Mouse (Mus musculus) CH12.LX (cell line): ENCODE results near the gene Inpp5a. TPM values are rescaled to one million over a fixed set of nuclear protein-coding genes. Genes with fewer than 3 reads are reported as not detected.

ENCODE experiments used
- DNase-seq: peaks from one replicate; pipeline ENCODE4 v3.0.0-alpha.2; 2013; ENCODE audit errors: extremely low read depth
- H3K27ac ChIP-seq: 2 replicates; pipeline ENCODE4 v1.5.1; 2012; ENCODE audit warnings: low read depth, mild to moderate bottlenecking, control low read depth, moderate library complexity; ENCODE audit not compliant: insufficient read depth
- H3K27me3 ChIP-seq: replicated peaks from 2 replicates; pipeline ENCODE3; 2012; ENCODE audit warnings: inconsistent platforms
- H3K36me3 ChIP-seq, 2 experiments: replicated peaks in 1 of 2; 2 replicates each; pipeline versions ENCODE3 to v1.6.1; 2012; ENCODE audit warnings: inconsistent platforms in 1 of 2, low read length in 1 of 2, mild to moderate bottlenecking in 1 of 2, mixed read lengths in 1 of 2, moderate library complexity in 1 of 2; ENCODE audit not compliant: control insufficient read depth in 1 of 2, insufficient read depth in 1 of 2
- H3K4me1 ChIP-seq, 2 experiments: 2 replicates each; pipeline ENCODE4 v1.6.1; 2012; ENCODE audit warnings: inconsistent platforms in 1 of 2, moderate library complexity in 1 of 2; ENCODE audit not compliant: insufficient read depth in 2 of 2, control insufficient read depth in 1 of 2
- H3K4me2 ChIP-seq: 2 replicates; pipeline ENCODE4 v1.6.1; 2012; ENCODE audit warnings: low read depth, mild to moderate bottlenecking, control low read depth; ENCODE audit not compliant: poor library complexity, insufficient read depth, severe bottlenecking
- H3K4me3 ChIP-seq, 3 experiments: fragments of 150-350 bp in 1 of 3; sonication (generic) in 1 of 3; replicated peaks in 1 of 3; 2 replicates each; pipeline versions ENCODE3 to v1.5.1; 2011 to 2012; ENCODE audit warnings: low read depth in 2 of 3, low read length in 2 of 3, mild to moderate bottlenecking in 2 of 3, moderate library complexity in 2 of 3, control low read depth in 1 of 3, improper control_type of control experiment in 1 of 3, inconsistent platforms in 1 of 3, mixed read lengths in 1 of 3; ENCODE audit not compliant: poor library complexity in 1 of 3
- H3K79me2 ChIP-seq: replicated peaks from 2 replicates; pipeline ENCODE4 v1.6.1; 2012; ENCODE audit warnings: mild to moderate bottlenecking, moderate library complexity; ENCODE audit not compliant: control insufficient read depth, poor library complexity, insufficient read depth, severe bottlenecking; ENCODE audit errors: extremely low read depth
- H3K9ac ChIP-seq: 2 replicates; pipeline ENCODE4 v1.6.1; 2012; ENCODE audit warnings: low read depth, mild to moderate bottlenecking, control low read depth, moderate library complexity; ENCODE audit not compliant: insufficient read depth
- H3K9me3 ChIP-seq: replicated peaks from 2 replicates; pipeline ENCODE3; 2012; ENCODE audit warnings: low read length, inconsistent platforms, mixed read lengths
- CHD1 ChIP-seq: IDR thresholded peaks from 2 replicates; pipeline ENCODE4 v1.6.1; 2012; ENCODE audit warnings: low read depth, low read length, improper control_type of control experiment, inconsistent platforms
- CHD2 ChIP-seq: IDR thresholded peaks from 2 replicates; pipeline ENCODE4 v1.6.1; 2011; ENCODE audit warnings: low read length, improper control_type of control experiment
- ELF1 ChIP-seq: IDR thresholded peaks from 2 replicates; pipeline ENCODE4 v1.6.1; 2014; ENCODE audit warnings: low read depth, mild to moderate bottlenecking, inconsistent platforms, low read length, improper control_type of control experiment
- ETS1 ChIP-seq: conservative IDR thresholded peaks from 2 replicates; pipeline ENCODE4 v1.6.1; 2012; ENCODE audit warnings: low read depth, mild to moderate bottlenecking, inconsistent platforms, low read length, improper control_type of control experiment, moderate library complexity
- GABPA ChIP-seq: IDR thresholded peaks from 2 replicates; pipeline ENCODE4 v1.6.1; 2012; ENCODE audit warnings: low read depth, low read length, improper control_type of control experiment, inconsistent platforms; ENCODE audit not compliant: insufficient replicate concordance
- HCFC1 ChIP-seq: IDR thresholded peaks from 2 replicates; pipeline ENCODE4 v1.6.1; 2012; ENCODE audit warnings: low read depth, mild to moderate bottlenecking, inconsistent platforms, low read length, improper control_type of control experiment
- IRF4 ChIP-seq: IDR thresholded peaks from 2 replicates; pipeline ENCODE4 v1.6.1; 2014; ENCODE audit warnings: low read depth, mild to moderate bottlenecking, inconsistent platforms, low read length, improper control_type of control experiment
- JUND ChIP-seq: conservative IDR thresholded peaks from 2 replicates; pipeline ENCODE4 v1.6.1; 2011; ENCODE audit warnings: low read depth, low read length, improper control_type of control experiment
- MXI1 ChIP-seq: IDR thresholded peaks from 2 replicates; pipeline ENCODE4 v1.6.1; 2011; ENCODE audit warnings: mild to moderate bottlenecking, low read depth, low read length, improper control_type of control experiment
- MYC ChIP-seq: IDR thresholded peaks from 2 replicates; pipeline ENCODE4 v1.6.1; 2011; ENCODE audit warnings: low read depth, mild to moderate bottlenecking, improper control_type of control experiment, low read length
- POLR2A ChIP-seq: IDR thresholded peaks from 2 replicates; pipeline ENCODE4 v1.6.1; 2011; ENCODE audit warnings: low read depth, mild to moderate bottlenecking, improper control_type of control experiment, low read length
- POLR2AphosphoS2 ChIP-seq: IDR thresholded peaks from 2 replicates; pipeline ENCODE4 v1.6.1; 2011; ENCODE audit warnings: low read depth, low read length, improper control_type of control experiment
- RAD21 ChIP-seq: IDR thresholded peaks from 2 replicates; pipeline ENCODE4 v1.6.1; 2011; ENCODE audit warnings: low read depth, mild to moderate bottlenecking, low read length, improper control_type of control experiment, moderate library complexity
- UBTF ChIP-seq: IDR thresholded peaks from 2 replicates; pipeline ENCODE4 v1.6.1; 2012; ENCODE audit warnings: low read depth, mild to moderate bottlenecking, inconsistent platforms, low read length, improper control_type of control experiment, moderate library complexity
- ZNF384 ChIP-seq: IDR thresholded peaks from 2 replicates; pipeline ENCODE4 v1.6.1; 2012; ENCODE audit warnings: low read depth, low read length, improper control_type of control experiment, inconsistent platforms
- dilution Hi-C: fragments of 300-500 bp; cut with MboI; formaldehyde crosslinking; loops from 2 replicates; pipeline ENCODE4 v1.14.3; 2020; ENCODE audit warnings: low sequenced_read_pairs; ENCODE audit not compliant: extremely low pct_unique_long_range_greater_than_20kb, extremely low pct_ligation_motif_present
- in situ Hi-C: fragments of 300-500 bp; cut with MboI; formaldehyde crosslinking; loops from 3 replicates; pipeline ENCODE4 v1.14.3; 2019; ENCODE audit warnings: low sequenced_read_pairs, low pct_ligation_motif_present, low pct_unique_long_range_greater_than_20kb, mixed read lengths
- polyA plus RNA-seq: library from polyadenylated mRNA; unstranded; fragments of >175 nt; gene quantifications from 2 replicates; pipeline ENCODE4 v1.2.1, GENCODE M21; 2012; ENCODE audit warnings: low read depth; ENCODE audit not compliant: insufficient read length
- total RNA-seq, 2 experiments: library from RNA; depleted of rRNA; stranded (reverse); fragments of 300-350 nt in 1 of 2; fragments of >200 nt in 1 of 2; gene quantifications; 2 replicates each; pipeline ENCODE4 v1.2.3; 2012 to 2014

Gene Inpp5a
- total and polyA plus RNA-seq, 3 experiments, result 1.7 to 5.4 (median 3.0) TPM

- H3K4me3 ChIP-seq, result no peak overlapping the region
- H3K27me3 ChIP-seq, result no peaks in the 10 kb centered on the region
- no peak overlapping the region; the same call in 1 of the 2 replicates for H3K9ac ChIP-seq
- peaks cover 0 to 5% of the 10 kb centered on the region in 2 experiments for H3K36me3 ChIP-seq
- H3K27ac ChIP-seq, result no peak overlapping the region
- H3K9me3 ChIP-seq, result no peaks in the 10 kb centered on the region
- peak; percentile 20 for DNase-seq
- no peak overlapping the region for H3K4me2 ChIP-seq
- no peaks in the 10 kb centered on the region for H3K79me2 ChIP-seq
- in situ Hi-C loops (loop anchor here (10.0 kb wide), 1 partner anchor 62 kb away; no protein-coding TSS in a partner anchor), dilution Hi-C loops (no loop called here)
- H3K4me1 ChIP-seq, result peaks cover 7 to 18% of the 10 kb centered on the region in 2 experiments; a peak in 3 of 4 replicates
- no peak for TF ChIP-seq ETS1
Measured at GRCm38 (mm10) chr7:139466484-139467176, 77.7 kb downstream of the Inpp5a start.

- no peak overlapping the region; the same call in 1 of the 2 replicates for H3K9ac ChIP-seq
- dilution Hi-C loops, result no loop called here
- no peak overlapping the region for H3K27ac ChIP-seq
- peaks cover 0 to 5% of the 10 kb centered on the region in 2 experiments for H3K36me3 ChIP-seq
- H3K4me3 ChIP-seq, result no peak overlapping the region
- no peak overlapping the region for H3K4me2 ChIP-seq
- no peak for DNase-seq
- no peaks in the 10 kb centered on the region for H3K79me2 ChIP-seq
- H3K27me3 ChIP-seq, result no peaks in the 10 kb centered on the region
- TF ChIP-seq CHD2, result no peak
- TF ChIP-seq MXI1, result no peak
- TF ChIP-seq JUND, result no peak
- TF ChIP-seq MYC, result no peak
- TF ChIP-seq ELF1, result no peak
- no peak for TF ChIP-seq IRF4
- TF ChIP-seq RAD21, result no peak
- TF ChIP-seq GABPA, result no peak
- TF ChIP-seq POLR2AphosphoS2, result no peak
- no peak for TF ChIP-seq POLR2A
- TF ChIP-seq CHD1, result no peak
- TF ChIP-seq HCFC1, result no peak
- TF ChIP-seq ZNF384, result no peak
- TF ChIP-seq UBTF, result no peak
- TF ChIP-seq, all 38 proteins: peak for 0
- Histone ChIP-seq H3K9me3 (no peaks in the 10 kb centered on the region), H3K4me1 (peaks cover 12 to 25% of the 10 kb centered on the region in 2 experiments)
- in situ Hi-C loops, result loop anchor here (10.0 kb wide), 1 partner anchor 63 kb away; no protein-coding TSS in a partner anchor
Measured at GRCm38 (mm10) chr7:139467177-139467895, 78.4 kb downstream of the Inpp5a start.
